Comparison of ENCODE assay signal across 9 mouse cellular contexts in genomic region chr4:149735624-149736250, GRCm38 (mm10). TPM values are rescaled to one million over a fixed set of nuclear protein-coding genes. Genes with fewer than 3 reads are reported as not detected.
A peak's percentile ranks its signal among the peaks of the same experiment; 100 is the strongest.
DNase-seq lines count a peak whose midpoint lies in the region; ATAC-seq and TF ChIP-seq lines count a peak whose summit lies in the region.
"Had no signal": no experiment of that assay in that cellular context is flagged by ENCODE, and none has a peak within 500 bp of the region (broad histone marks: within the 10 kb centered on the region; RNA-seq: fewer than 3 reads in every experiment).

No protein-coding gene starts in this region.

- no peak for TF ChIP-seq CTCF in E14TG2a.4 (conservative IDR thresholded peaks at IDR 0.05; ENCODE audit: low read length)
- TF ChIP-seq CTCF in liver, embryonic 14.5 days (IDR thresholded peaks at IDR 0.05; ENCODE audit: low read depth) = no peak

- H3K4me1 ChIP-seq in heart, embryonic 13.5 days = peaks cover 66% of the 10 kb centered on the region
- H3K4me1 ChIP-seq in E14TG2a.4 (replicated peaks; ENCODE audit: low read depth, low read length) = peaks cover 89% of the 10 kb centered on the region
- H3K4me1 ChIP-seq in forebrain, embryonic 12.5 days = peaks cover 56% of the 10 kb centered on the region
- peaks cover 0 to 10% of the 10 kb centered on the region in 2 experiments; a peak in 3 of 4 replicates for H3K4me1 ChIP-seq in liver, embryonic 14.5 days (replicated peaks; ENCODE audit: control insufficient read depth in 2 of 2, insufficient read depth in 2 of 2, low read length in 1 of 2)

- H3K4me3 ChIP-seq in heart, embryonic 13.5 days = peak overlapping the region; percentile 91; the same call in 1 of the 2 replicates
- 0 out of 2 replicates have a peak overlapping the region, but pooled peaks have one; percentile 30 for H3K4me3 ChIP-seq in E14TG2a.4 (replicated peaks; ENCODE audit: low read length)
- no peak overlapping the region for H3K4me3 ChIP-seq in forebrain, embryonic 12.5 days (replicated peaks)
- no peak overlapping the region for H3K4me3 ChIP-seq in liver, embryonic 14.5 days (ENCODE audit: insufficient read depth in 1 of 2, low read depth in 2 of 2, low read length in 2 of 2)

- H3K27me3 ChIP-seq in heart, embryonic 13.5 days (replicated peaks) = no peaks in the 10 kb centered on the region
- no peaks in the 10 kb centered on the region for H3K27me3 ChIP-seq in E14TG2a.4 (ENCODE audit: insufficient read depth, low read length)
- no peaks in the 10 kb centered on the region for H3K27me3 ChIP-seq in forebrain, embryonic 12.5 days
- no peaks in the 10 kb centered on the region for H3K27me3 ChIP-seq in liver, embryonic 14.5 days (ENCODE audit: control insufficient read depth, insufficient read depth, low read length)
- H3K27me3 ChIP-seq: CH12.LX had no signal

- no peak for DNase-seq in heart, adult 9 months (ENCODE audit: low spot score in 2 of 2)
- DNase-seq in liver, embryonic 14.5 days (ENCODE audit: low read depth in 3 of 3, low spot score in 3 of 3) = no peak
- no peak for DNase-seq in embryo, embryonic 11 days
- no peak for DNase-seq in thymus, postnatal 25 days
- no peak for DNase-seq in thymus, postnatal 14 days

- no peak for TF ChIP-seq EP300 in liver, embryonic 14.5 days (IDR thresholded peaks at IDR 0.05; ENCODE audit: low read depth)

- H3K9ac ChIP-seq in heart, embryonic 13.5 days = peak overlapping the region; percentile 65
- peak overlapping the region; percentile 9; the same call in 1 of the 2 replicates for H3K9ac ChIP-seq in forebrain, embryonic 12.5 days
- H3K9ac ChIP-seq in liver, embryonic 14.5 days (replicated peaks) = no peak overlapping the region

- H3K36me3 ChIP-seq in heart, embryonic 13.5 days = peaks cover 11% of the 10 kb centered on the region
- H3K36me3 ChIP-seq in E14TG2a.4 (ENCODE audit: insufficient read depth, low read length) = peaks cover 44% of the 10 kb centered on the region
- H3K36me3 ChIP-seq in forebrain, embryonic 12.5 days (replicated peaks) = peaks cover 15% of the 10 kb centered on the region
- no peaks in the 10 kb centered on the region; the same call in 1 of the 2 replicates for H3K36me3 ChIP-seq in liver, embryonic 14.5 days (replicated peaks; ENCODE audit: control insufficient read depth, insufficient read depth, low read depth)

- H3K9me3 ChIP-seq in heart, embryonic 13.5 days = no peaks in the 10 kb centered on the region
- no peaks in the 10 kb centered on the region for H3K9me3 ChIP-seq in E14TG2a.4 (ENCODE audit: low read length)
- no peaks in the 10 kb centered on the region for H3K9me3 ChIP-seq in forebrain, embryonic 12.5 days
- H3K9me3 ChIP-seq in liver, embryonic 14.5 days (ENCODE audit: control insufficient read depth, low read length) = no peaks in the 10 kb centered on the region

- no peak for ATAC-seq in heart, embryonic 13.5 days (ENCODE audit: extremely low read depth, insufficient number of reproducible peaks, low FRiP score, low TSS enrichment)
- no peak for ATAC-seq in forebrain, embryonic 12.5 days (ENCODE audit: low FRiP score)
- no peak for ATAC-seq in liver, embryonic 14.5 days (ENCODE audit: insufficient read depth)

- H3K4me2 ChIP-seq in heart, embryonic 13.5 days = peak overlapping the region; percentile 97
- peak overlapping the region; percentile 94 for H3K4me2 ChIP-seq in forebrain, embryonic 12.5 days
- peak overlapping the region; percentile 13; the same call in 1 of the 2 replicates for H3K4me2 ChIP-seq in liver, embryonic 14.5 days (ENCODE audit: low read depth)

- WGBS in heart, embryonic 13.5 days = 70% methylated on average over 5 of the region's 5 CpGs
- 88% methylated on average over 5 of the region's 5 CpGs for WGBS in forebrain, embryonic 12.5 days
- WGBS in liver, embryonic 14.5 days (ENCODE audit: insufficient replicate concordance) = 65% methylated on average over 5 of the region's 5 CpGs

- peak overlapping the region; percentile 45 for H3K27ac ChIP-seq in heart, embryonic 13.5 days (replicated peaks)
- H3K27ac ChIP-seq in forebrain, embryonic 12.5 days = no peak overlapping the region
- H3K27ac ChIP-seq in liver, embryonic 14.5 days = no peak overlapping the region

RNA-seq across cellular contexts. Expression of gene Tmem201, which starts 2.1 kb away (rescaled TPM):
- polyA plus RNA-seq in heart, embryonic 13.5 days (2015; fragmentation: Nextera tagmentation; extraction: Ambion mirVana) = 41.4 and 42.1 TPM in 2 replicates
- 39.4 and 41.0 TPM in 2 replicates for polyA plus RNA-seq in forebrain, embryonic 12.5 days (2016; fragmentation: Nextera tagmentation; extraction: Ambion mirVana)
- 7.2 and 8.6 TPM in 2 replicates for polyA plus RNA-seq in liver, embryonic 14.5 days (2012; rRNA removed)
- polyA plus RNA-seq in liver, embryonic 14.5 days (2014; fragmentation: Nextera tagmentation; extraction: Ambion mirVana) = 3.5 and 4.1 TPM in 2 replicates

RNA-seq across cellular contexts. Expression of gene Pik3cd, which starts 33.4 kb away (rescaled TPM):
- polyA plus RNA-seq in heart, embryonic 13.5 days (2015; fragmentation: Nextera tagmentation; extraction: Ambion mirVana) = 3.0 and 3.1 TPM in 2 replicates
- polyA plus RNA-seq in forebrain, embryonic 12.5 days (2016; fragmentation: Nextera tagmentation; extraction: Ambion mirVana) = 9.4 and 10.4 TPM in 2 replicates
- polyA plus RNA-seq in liver, embryonic 14.5 days (2012; rRNA removed) = 3.9 and 4.0 TPM in 2 replicates
- 4.3 and 5.7 TPM in 2 replicates for polyA plus RNA-seq in liver, embryonic 14.5 days (2014; fragmentation: Nextera tagmentation; extraction: Ambion mirVana)

RNA-seq across cellular contexts. Expression of gene Slc25a33, which starts 38.3 kb away (rescaled TPM):
- 5.9 and 7.4 TPM in 2 replicates for polyA plus RNA-seq in heart, embryonic 13.5 days (2015; fragmentation: Nextera tagmentation; extraction: Ambion mirVana)
- 12.1 and 12.6 TPM in 2 replicates for polyA plus RNA-seq in forebrain, embryonic 12.5 days (2016; fragmentation: Nextera tagmentation; extraction: Ambion mirVana)
- polyA plus RNA-seq in liver, embryonic 14.5 days (2012; rRNA removed) = 3.3 and 4.8 TPM in 2 replicates
- 7.8 and 9.8 TPM in 2 replicates for polyA plus RNA-seq in liver, embryonic 14.5 days (2014; fragmentation: Nextera tagmentation; extraction: Ambion mirVana)

Comparison
In these comparisons a context has a peak if more than half of its experiments do, and no peak if none do; other contexts are left out.
1. H3K4me2 ChIP-seq: peak in every context shown above with its lines; median percentile 97 in heart, embryonic 13.5 days; 94 in forebrain, embryonic 12.5 days; 13 in liver, embryonic 14.5 days.
2. H3K4me3 ChIP-seq: peak in heart, embryonic 13.5 days (single experiment) and E14TG2a.4 (single experiment); none in forebrain, embryonic 12.5 days (single experiment) and liver, embryonic 14.5 days (0 of 2).